Mouse (Mus musculus): ENCODE measurements around the gene Gm37240. TPM values are rescaled to one million over a fixed set of nuclear protein-coding genes. Genes with fewer than 3 reads are reported as not detected.

Gene Gm37240
- polyA plus RNA-seq, 1 experiment from 2014 or later = 2.8 TPM

GRCm38 (mm10) chr3:85634389-85635125 is 252.8 kb downstream of the Gm37240 start:
- no peak overlapping the region for H3K4me3 ChIP-seq
- H3K4me1 ChIP-seq = no peaks in the 10 kb centered on the region
- H3K36me3 ChIP-seq (replicated peaks) = peaks cover under 1% of the 10 kb centered on the region; the same call in 1 of the 2 replicates
- no peaks in the 10 kb centered on the region for H3K27me3 ChIP-seq (replicated peaks; ENCODE audit: low read depth, poor library complexity, severe bottlenecking)
- H3K27ac ChIP-seq (replicated peaks) = no peak overlapping the region
- 79% methylated on average over 8 of the region's 8 CpGs for WGBS
- DNase-seq (ENCODE audit: low spot score) = no peak
- H3K9me3 ChIP-seq = no peaks in the 10 kb centered on the region

- Histone ChIP-seq H3K9me3 (no peaks in the 10 kb centered on the region), H3K27ac (replicated peaks) (no peak overlapping the region), H3K36me3 (replicated peaks) (peaks cover 4% of the 10 kb centered on the region), H3K27me3 (replicated peaks; ENCODE audit: low read depth, poor library complexity, severe bottlenecking) (no peaks in the 10 kb centered on the region), H3K4me1 (no peaks in the 10 kb centered on the region), H3K4me3 (no peak overlapping the region)
- DNase-seq (ENCODE audit: low spot score) = no peak
- WGBS = 82% methylated on average over 2 of the region's 2 CpGs
Measured at GRCm38 (mm10) chr3:85633733-85634132, 253.6 kb downstream of the Gm37240 start.

GRCm38 (mm10) chr3:85629895-85630510 is 257.3 kb downstream of the Gm37240 start:
- Histone ChIP-seq H3K27me3 (replicated peaks; ENCODE audit: low read depth, poor library complexity, severe bottlenecking) (no peaks in the 10 kb centered on the region), H3K36me3 (replicated peaks) (peaks cover 4% of the 10 kb centered on the region), H3K9me3 (no peaks in the 10 kb centered on the region), H3K27ac (replicated peaks) (no peak overlapping the region), H3K4me3 (no peak overlapping the region), H3K4me1 (no peaks in the 10 kb centered on the region)
- DNase-seq (ENCODE audit: low spot score) = no peak
- 91% methylated on average over 4 of the region's 4 CpGs for WGBS

GRCm38 (mm10) chr3:85619751-85620150 is 267.6 kb downstream of the Gm37240 start:
- no peak overlapping the region for H3K27ac ChIP-seq (replicated peaks)
- H3K9me3 ChIP-seq = no peaks in the 10 kb centered on the region
- WGBS = 95% methylated on average over 1 of the region's 1 CpGs

DNA sequence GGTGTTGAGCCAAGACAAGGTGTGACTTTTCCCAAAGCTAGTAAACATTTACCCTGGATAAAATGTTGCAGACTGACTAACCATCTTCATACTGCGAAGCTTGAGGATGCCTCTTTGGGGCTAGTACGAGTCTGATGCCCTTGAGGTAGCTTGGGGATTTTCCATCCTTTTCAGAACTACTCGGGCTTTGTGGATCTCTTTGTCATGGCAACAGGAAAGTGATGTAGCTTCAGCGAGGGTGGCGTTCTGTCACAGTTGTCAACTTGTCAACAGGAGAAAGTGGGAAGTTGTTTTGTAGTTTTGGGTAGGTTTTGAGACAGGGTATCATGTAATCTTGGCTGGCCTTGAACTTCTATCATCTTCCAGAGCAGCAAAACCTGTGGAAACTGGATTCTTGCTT is 268.0 kb downstream of the Gm37240 start:
- no peaks in the 10 kb centered on the region for H3K4me1 ChIP-seq
- no peak overlapping the region for H3K27ac ChIP-seq (replicated peaks)
- DNase-seq (ENCODE audit: low spot score) = no peak
- no peak overlapping the region for H3K4me3 ChIP-seq
- WGBS = 88% methylated on average over 5 of the region's 5 CpGs
- H3K9me3 ChIP-seq = no peaks in the 10 kb centered on the region
- no peaks in the 10 kb centered on the region for H3K27me3 ChIP-seq (replicated peaks; ENCODE audit: low read depth, poor library complexity, severe bottlenecking)
- H3K36me3 ChIP-seq (replicated peaks) = peaks cover 43% of the 10 kb centered on the region

More at GRCm38 (mm10) chr3:85619751-85620150, 267.6 kb downstream of the Gm37240 start:
- no peak overlapping the region for H3K4me3 ChIP-seq
- DNase-seq (ENCODE audit: low spot score) = no peak
- peaks cover 43% of the 10 kb centered on the region for H3K36me3 ChIP-seq (replicated peaks)
- H3K27me3 ChIP-seq (replicated peaks; ENCODE audit: low read depth, poor library complexity, severe bottlenecking) = no peaks in the 10 kb centered on the region
- H3K4me1 ChIP-seq = no peaks in the 10 kb centered on the region

- Histone ChIP-seq H3K4me1 (no peaks in the 10 kb centered on the region), H3K27me3 (replicated peaks; ENCODE audit: low read depth, poor library complexity, severe bottlenecking) (no peaks in the 10 kb centered on the region), H3K27ac (replicated peaks) (no peak overlapping the region), H3K9me3 (no peaks in the 10 kb centered on the region), H3K4me3 (no peak overlapping the region), H3K36me3 (replicated peaks) (peaks cover 44% of the 10 kb centered on the region)
- no peak for DNase-seq (ENCODE audit: low spot score)
- WGBS = 78% methylated on average over 6 of the region's 6 CpGs
Measured at GRCm38 (mm10) chr3:85618885-85619284, 268.4 kb downstream of the Gm37240 start.

GRCm38 (mm10) chr3:85616389-85616788 is 270.9 kb downstream of the Gm37240 start:
- no peak overlapping the region for H3K4me3 ChIP-seq
- 92% methylated on average over 1 of the region's 1 CpGs for WGBS
- no peaks in the 10 kb centered on the region for H3K27me3 ChIP-seq (replicated peaks; ENCODE audit: low read depth, poor library complexity, severe bottlenecking)
- no peak for DNase-seq (ENCODE audit: low spot score)
- no peaks in the 10 kb centered on the region for H3K9me3 ChIP-seq
- no peaks in the 10 kb centered on the region for H3K4me1 ChIP-seq
- peaks cover 43% of the 10 kb centered on the region for H3K36me3 ChIP-seq (replicated peaks)
- H3K27ac ChIP-seq (replicated peaks) = no peak overlapping the region

DNA sequence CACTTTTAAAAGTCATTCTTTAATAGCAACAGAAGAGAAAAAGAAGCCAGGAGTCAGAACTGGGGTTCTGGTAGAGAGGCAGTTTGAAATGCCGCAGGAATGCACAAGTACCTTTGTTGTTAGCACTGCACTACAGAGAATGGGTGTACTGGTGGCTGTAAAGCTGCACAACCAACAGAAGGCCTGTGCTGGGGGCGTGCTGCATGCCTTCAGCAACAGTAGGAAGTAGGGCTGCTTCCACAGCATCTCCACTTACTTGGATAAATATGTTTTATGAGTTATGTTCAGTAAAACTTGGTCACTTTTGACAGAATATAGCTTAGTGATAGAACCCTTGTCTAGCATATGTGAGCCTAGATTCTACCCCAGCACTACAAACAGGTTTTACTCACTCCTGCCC is 279.6 kb downstream of the Gm37240 start:
- whole genome bisulfite sequencing = 88% methylated on average over 2 of the region's 2 CpGs

DNA sequence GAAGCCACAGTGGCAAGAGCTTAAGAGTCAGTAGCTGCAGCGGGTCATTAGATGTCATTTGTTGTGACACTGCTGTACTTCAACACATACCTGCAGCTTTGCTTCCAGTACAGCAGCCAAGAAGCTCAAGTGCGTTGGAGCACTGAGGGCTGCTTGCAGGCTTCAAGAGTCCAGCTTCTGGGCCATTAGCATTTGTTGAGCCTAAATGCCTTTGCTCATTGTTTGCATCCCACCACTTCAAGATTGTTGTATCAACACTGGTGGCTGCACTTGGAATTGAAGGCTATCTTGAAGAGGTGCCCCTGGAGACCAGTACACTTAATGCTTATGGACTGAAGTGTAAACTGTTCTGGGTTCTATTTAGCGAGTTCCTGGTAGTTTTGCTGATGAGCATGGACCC is 280.4 kb downstream of the Gm37240 start:
- no peak for DNase-seq (ENCODE audit: low spot score)
- WGBS = 91% methylated on average over 3 of the region's 3 CpGs
- H3K9me3 ChIP-seq = no peaks in the 10 kb centered on the region
- H3K36me3 ChIP-seq (replicated peaks) = peaks cover 10% of the 10 kb centered on the region
- H3K27ac ChIP-seq (replicated peaks) = no peak overlapping the region
- H3K4me1 ChIP-seq = peaks cover 8% of the 10 kb centered on the region
- H3K4me3 ChIP-seq = no peak overlapping the region
- H3K27me3 ChIP-seq (replicated peaks; ENCODE audit: low read depth, poor library complexity, severe bottlenecking) = no peaks in the 10 kb centered on the region

More for the DNA sequence above, 279.6 kb downstream of the Gm37240 start:
- Histone ChIP-seq H3K27me3 (replicated peaks; ENCODE audit: low read depth, poor library complexity, severe bottlenecking) (no peaks in the 10 kb centered on the region), H3K4me1 (peaks cover under 1% of the 10 kb centered on the region; the same call in 1 of the 2 replicates), H3K36me3 (replicated peaks) (peaks cover 10% of the 10 kb centered on the region), H3K27ac (replicated peaks) (no peak overlapping the region), H3K9me3 (no peaks in the 10 kb centered on the region), H3K4me3 (no peak overlapping the region)
- no peak for DNase-seq (ENCODE audit: low spot score)

DNA sequence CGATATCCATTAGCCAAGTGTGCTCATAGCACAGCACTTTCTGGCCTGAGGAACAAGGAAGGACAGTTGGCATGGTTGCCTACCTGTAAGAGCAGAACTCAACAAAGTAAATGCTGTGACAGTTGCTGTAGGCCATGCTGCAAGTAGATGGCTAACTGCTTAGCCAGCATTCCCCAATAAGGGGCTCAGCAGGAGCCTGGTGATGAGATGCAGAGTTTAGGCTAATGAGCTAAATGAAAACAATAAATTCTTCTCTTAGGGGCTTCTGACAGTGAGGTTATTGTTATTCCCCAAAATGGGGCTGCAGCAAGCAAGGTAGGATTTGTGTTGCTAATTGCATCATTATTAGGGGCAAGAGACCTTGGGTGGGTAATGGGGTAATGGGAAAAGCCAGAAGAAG is 283.5 kb downstream of the Gm37240 start:
- Histone ChIP-seq H3K9me3 (no peaks in the 10 kb centered on the region), H3K36me3 (replicated peaks) (peaks cover 10% of the 10 kb centered on the region), H3K4me3 (no peak overlapping the region), H3K4me1 (peaks cover 18% of the 10 kb centered on the region), H3K27me3 (replicated peaks; ENCODE audit: low read depth, poor library complexity, severe bottlenecking) (no peaks in the 10 kb centered on the region), H3K27ac (replicated peaks) (no peak overlapping the region)
- WGBS = 84% methylated on average over 1 of the region's 1 CpGs
- DNase-seq (ENCODE audit: low spot score) = no peak

DNA sequence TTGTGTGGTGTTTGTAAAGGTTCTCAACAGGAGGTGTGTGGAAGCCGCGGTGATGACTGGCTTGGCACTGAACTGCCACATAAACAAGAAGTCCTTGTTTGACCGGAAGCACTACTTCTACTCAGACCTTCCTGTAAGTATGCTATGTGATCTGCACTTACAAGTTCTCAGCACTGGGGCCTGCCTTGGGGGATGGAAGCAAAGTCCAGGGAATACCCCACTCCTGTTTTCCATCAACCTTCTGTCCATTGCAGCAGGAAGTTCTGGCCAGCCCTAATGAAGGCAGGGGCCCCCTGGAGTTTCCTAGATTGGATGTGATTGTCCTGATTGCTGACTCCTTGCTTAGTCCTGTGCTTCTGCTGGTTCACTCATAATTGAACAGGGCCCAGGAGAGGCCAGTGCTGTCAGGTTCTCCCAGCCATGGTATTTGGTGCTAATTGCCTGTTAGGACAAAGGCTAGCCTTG is 285.4 kb downstream of the Gm37240 start:
- H3K4me1 ChIP-seq = peaks cover 18% of the 10 kb centered on the region
- no peak overlapping the region for H3K4me3 ChIP-seq
- no peaks in the 10 kb centered on the region for H3K27me3 ChIP-seq (replicated peaks; ENCODE audit: low read depth, poor library complexity, severe bottlenecking)
- 27% methylated on average over 3 of the region's 3 CpGs for WGBS
- H3K27ac ChIP-seq (replicated peaks) = peak overlapping the region; percentile 2
- peak; percentile 49 for DNase-seq (ENCODE audit: low spot score)
- H3K9me3 ChIP-seq = no peaks in the 10 kb centered on the region
- peaks cover 10% of the 10 kb centered on the region for H3K36me3 ChIP-seq (replicated peaks)

DNA sequence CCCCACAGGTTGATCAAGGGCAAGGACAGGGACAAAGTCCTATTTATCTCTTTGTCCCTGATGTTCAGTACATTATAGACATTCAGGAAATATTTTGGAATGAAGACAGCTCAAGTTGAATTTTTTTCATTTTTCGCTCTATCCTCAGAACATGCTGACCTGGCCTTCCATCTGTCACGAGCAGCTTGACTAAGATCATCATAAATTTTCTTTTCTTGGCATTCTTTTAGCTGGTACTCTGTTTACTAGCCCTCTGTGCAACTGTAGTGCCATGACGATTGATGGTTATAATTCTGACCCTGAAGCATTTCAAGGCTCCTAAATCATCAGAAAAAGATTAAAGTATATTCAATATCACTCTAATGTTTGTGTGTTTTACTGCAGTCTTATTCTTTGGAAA is 287.8 kb downstream of the Gm37240 start:
- no peaks in the 10 kb centered on the region for H3K9me3 ChIP-seq
- WGBS = 88% methylated on average over 3 of the region's 3 CpGs
- H3K27me3 ChIP-seq (replicated peaks; ENCODE audit: low read depth, poor library complexity, severe bottlenecking) = no peaks in the 10 kb centered on the region
- DNase-seq (ENCODE audit: low spot score) = no peak
- H3K36me3 ChIP-seq (replicated peaks) = no peaks in the 10 kb centered on the region
- H3K4me3 ChIP-seq = no peak overlapping the region
- no peak overlapping the region for H3K27ac ChIP-seq (replicated peaks)
- H3K4me1 ChIP-seq = peaks cover 18% of the 10 kb centered on the region

GRCm38 (mm10) chr3:85594452-85594851 is 292.9 kb downstream of the Gm37240 start:
- Histone ChIP-seq H3K4me1 (no peaks in the 10 kb centered on the region), H3K27ac (replicated peaks) (no peak overlapping the region), H3K27me3 (replicated peaks; ENCODE audit: low read depth, poor library complexity, severe bottlenecking) (no peaks in the 10 kb centered on the region), H3K36me3 (replicated peaks) (no peaks in the 10 kb centered on the region), H3K4me3 (no peak overlapping the region), H3K9me3 (no peaks in the 10 kb centered on the region)
- no peak for DNase-seq (ENCODE audit: low spot score)
- WGBS = 64% methylated on average over 3 of the region's 3 CpGs
